Mouse (Mus musculus): ENCODE results near the gene Dctn5. TPM values are rescaled to one million over a fixed set of nuclear protein-coding genes. Genes with fewer than 3 reads are reported as not detected.

The Dctn5 gene
- polyA plus RNA-seq, 1 experiment = 80.2 TPM

DNA sequence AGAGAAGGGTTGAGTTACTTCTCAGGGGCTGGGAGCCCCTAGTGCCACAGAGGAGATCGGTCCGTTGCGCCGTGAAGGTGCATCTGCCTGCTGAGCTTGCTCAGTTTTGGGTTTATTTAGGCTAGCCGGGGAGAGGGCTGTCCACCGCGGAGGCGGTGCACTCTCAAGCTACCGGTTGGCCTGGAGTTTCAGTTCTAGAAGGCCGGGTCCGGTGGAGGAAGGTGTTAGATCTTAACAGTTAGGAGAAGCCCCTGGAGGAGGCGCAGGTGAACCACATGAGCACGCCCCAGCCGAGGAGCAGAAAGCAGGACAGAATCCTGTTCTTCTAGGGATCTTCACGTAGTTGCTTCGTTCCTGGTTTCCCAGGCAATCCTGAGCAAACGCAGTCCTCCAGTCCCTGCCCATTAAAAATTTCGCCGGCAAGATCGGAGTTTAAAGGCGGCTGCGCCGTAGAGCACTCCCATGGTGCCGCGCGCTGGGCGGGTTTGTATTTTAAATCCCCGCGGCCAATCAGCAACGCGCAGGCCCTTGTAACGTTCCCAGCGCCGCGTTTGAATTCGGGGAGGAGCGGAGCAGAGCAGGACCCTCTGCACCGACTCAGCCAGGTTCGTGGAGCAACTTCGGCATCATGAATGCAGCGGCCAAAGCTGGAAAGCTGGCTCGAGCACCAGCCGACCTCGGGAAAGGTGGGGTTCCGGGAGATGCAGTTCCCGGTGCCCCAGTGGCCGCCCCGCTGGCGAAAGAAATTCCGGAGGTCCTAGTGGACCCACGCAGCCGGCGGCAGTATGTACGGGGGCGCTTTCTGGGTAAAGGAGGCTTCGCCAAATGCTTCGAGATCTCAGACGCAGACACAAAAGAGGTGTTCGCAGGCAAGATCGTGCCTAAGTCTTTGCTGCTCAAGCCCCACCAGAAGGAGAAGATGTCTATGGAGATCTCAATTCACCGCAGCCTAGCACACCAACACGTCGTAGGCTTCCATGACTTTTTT is 26.4 kb downstream of the Dctn5 start, which contains the start of gene Plk1:
Gene Plk1, plus strand, starts transcription at position 525 of the 988 bp plus-strand sequence.
- Histone ChIP-seq H3K27ac (ENCODE audit: insufficient read depth, low read length) (peak within 1 kb of the TSS; percentile 67), H3K4me1 (ENCODE audit: control insufficient read depth, insufficient read depth, low read length) (peaks cover 9% of the 10 kb centered on the region; the same call in 1 of the 2 replicates), H3K4me3 (ENCODE audit: insufficient read depth, low read length) (peak within 1 kb of the TSS; percentile 89)
- TF ChIP-seq POLR2A (IDR thresholded peaks at IDR 0.05; ENCODE audit: low read depth, low read length) (peak; percentile 69), CTCF (IDR thresholded peaks at IDR 0.05; ENCODE audit: borderline replicate concordance, insufficient read depth, low read length) (no peak)

GRCm38 (mm10) chr7:122160037-122160436 is 27.2 kb downstream of the Dctn5 start:
- H3K27ac ChIP-seq (ENCODE audit: insufficient read depth, low read length) = no peak overlapping the region
- TF ChIP-seq POLR2A (IDR thresholded peaks at IDR 0.05; ENCODE audit: low read depth, low read length) (no peak), CTCF (IDR thresholded peaks at IDR 0.05; ENCODE audit: borderline replicate concordance, insufficient read depth, low read length) (no peak)

DNA sequence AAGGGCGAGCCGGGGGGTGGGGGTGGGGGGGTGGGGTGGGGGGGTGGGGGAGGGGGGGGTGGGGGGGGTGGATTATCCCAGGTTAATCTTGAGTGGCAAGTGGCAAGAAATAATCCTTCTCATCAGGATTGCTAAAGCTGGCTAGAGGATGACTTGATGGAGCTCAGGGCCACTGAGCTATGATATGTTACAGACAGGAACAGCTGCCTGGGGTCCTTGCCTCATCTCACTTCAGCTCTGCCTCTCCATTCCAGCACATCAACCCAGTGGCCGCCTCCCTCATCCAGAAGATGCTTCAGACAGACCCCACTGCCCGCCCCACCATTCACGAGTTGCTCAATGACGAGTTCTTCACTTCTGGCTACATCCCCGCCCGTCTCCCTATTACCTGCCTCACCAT is 30.9 kb downstream of the Dctn5 start:
- TF ChIP-seq CTCF (IDR thresholded peaks at IDR 0.05; ENCODE audit: borderline replicate concordance, insufficient read depth, low read length) (no peak), POLR2A (IDR thresholded peaks at IDR 0.05; ENCODE audit: low read depth, low read length) (no peak)

More at GRCm38 (mm10) chr7:122160037-122160436, 27.2 kb downstream of the Dctn5 start:
- Histone ChIP-seq H3K4me1 (ENCODE audit: control insufficient read depth, insufficient read depth, low read length) (peaks cover 9% of the 10 kb centered on the region; the same call in 1 of the 2 replicates), H3K4me3 (ENCODE audit: insufficient read depth, low read length) (peak overlapping the region; percentile 89)

DNA sequence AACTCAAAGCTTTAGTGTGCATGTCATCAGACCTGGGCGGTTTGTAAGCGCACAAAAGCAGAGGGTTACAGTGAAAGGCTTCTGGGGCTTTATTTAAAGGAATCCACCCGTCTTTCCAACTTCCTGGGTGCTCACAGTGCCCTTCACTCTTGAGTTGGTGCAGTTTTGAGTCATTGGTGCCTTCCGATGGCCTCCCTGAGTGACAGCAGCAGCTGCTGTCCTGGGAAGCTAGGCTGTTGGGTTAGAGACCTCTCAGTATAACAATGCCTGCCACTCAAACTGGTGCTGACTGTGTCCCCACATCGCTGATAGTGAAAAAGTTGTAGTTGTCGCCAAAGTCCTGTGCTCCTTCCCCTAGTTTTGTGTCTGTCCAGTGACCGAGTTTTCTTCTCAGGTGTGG is 34.4 kb downstream of the Dctn5 start:
- H3K4me1 ChIP-seq (ENCODE audit: control insufficient read depth, insufficient read depth, low read length) = no peaks in the 10 kb centered on the region
- H3K4me3 ChIP-seq (ENCODE audit: insufficient read depth, low read length) = no peak overlapping the region
- TF ChIP-seq POLR2A (IDR thresholded peaks at IDR 0.05; ENCODE audit: low read depth, low read length) = no peak
- no peak for TF ChIP-seq CTCF (IDR thresholded peaks at IDR 0.05; ENCODE audit: borderline replicate concordance, insufficient read depth, low read length)
- H3K27ac ChIP-seq (ENCODE audit: insufficient read depth, low read length) = no peak overlapping the region

More for the DNA sequence above, 30.9 kb downstream of the Dctn5 start:
- Histone ChIP-seq H3K4me1 (ENCODE audit: control insufficient read depth, insufficient read depth, low read length) (0 out of 2 replicates have a peak, but pooled peaks cover 4% of the 10 kb centered on the region), H3K4me3 (ENCODE audit: insufficient read depth, low read length) (no peak overlapping the region), H3K27ac (ENCODE audit: insufficient read depth, low read length) (no peak overlapping the region)

GRCm38 (mm10) chr7:122170705-122171104 is 37.9 kb downstream of the Dctn5 start:
- Histone ChIP-seq H3K27ac (ENCODE audit: insufficient read depth, low read length) (no peak overlapping the region), H3K4me3 (ENCODE audit: insufficient read depth, low read length) (no peak overlapping the region), H3K4me1 (ENCODE audit: control insufficient read depth, insufficient read depth, low read length) (no peaks in the 10 kb centered on the region)
- TF ChIP-seq POLR2A (IDR thresholded peaks at IDR 0.05; ENCODE audit: low read depth, low read length) (no peak), CTCF (IDR thresholded peaks at IDR 0.05; ENCODE audit: borderline replicate concordance, insufficient read depth, low read length) (no peak)

- Histone ChIP-seq H3K4me1 (ENCODE audit: control insufficient read depth, insufficient read depth, low read length) (no peaks in the 10 kb centered on the region), H3K4me3 (ENCODE audit: insufficient read depth, low read length) (no peak overlapping the region)
- TF ChIP-seq CTCF (IDR thresholded peaks at IDR 0.05; ENCODE audit: borderline replicate concordance, insufficient read depth, low read length) (no peak), POLR2A (IDR thresholded peaks at IDR 0.05; ENCODE audit: low read depth, low read length) (no peak)
These were observed 38.8 kb downstream of the Dctn5 start for GRCm38 (mm10) chr7:122171613-122172012.

DNA sequence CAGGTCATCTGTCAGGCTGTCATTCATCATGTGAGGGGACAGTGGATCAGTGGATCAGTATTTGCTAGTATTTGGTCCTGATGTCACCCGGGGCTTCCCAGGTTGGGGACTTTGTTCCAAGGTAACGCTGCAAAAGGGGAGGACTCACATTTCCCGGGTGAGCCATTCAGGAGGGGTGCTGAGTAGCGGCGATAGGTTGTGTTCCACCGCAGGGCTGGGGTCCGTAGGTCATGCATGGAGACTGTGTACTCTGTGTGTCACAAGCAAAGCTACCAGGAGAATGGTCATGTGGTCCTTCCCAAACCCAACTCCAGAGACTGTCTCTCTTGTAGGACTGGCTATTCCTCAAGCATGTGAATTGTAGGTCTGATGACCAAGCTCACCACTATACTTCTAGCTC is 47.9 kb downstream of the Dctn5 start:
- TF ChIP-seq CTCF (IDR thresholded peaks at IDR 0.05; ENCODE audit: borderline replicate concordance, insufficient read depth, low read length) = no peak
- no peak for TF ChIP-seq POLR2A (IDR thresholded peaks at IDR 0.05; ENCODE audit: low read depth, low read length)
- no peaks in the 10 kb centered on the region for H3K4me1 ChIP-seq (ENCODE audit: control insufficient read depth, insufficient read depth, low read length)
- no peak overlapping the region for H3K27ac ChIP-seq (ENCODE audit: insufficient read depth, low read length)
- H3K4me3 ChIP-seq (ENCODE audit: insufficient read depth, low read length) = no peak overlapping the region

More at GRCm38 (mm10) chr7:122171613-122172012, 38.8 kb downstream of the Dctn5 start:
- H3K27ac ChIP-seq (ENCODE audit: insufficient read depth, low read length) = no peak overlapping the region

DNA sequence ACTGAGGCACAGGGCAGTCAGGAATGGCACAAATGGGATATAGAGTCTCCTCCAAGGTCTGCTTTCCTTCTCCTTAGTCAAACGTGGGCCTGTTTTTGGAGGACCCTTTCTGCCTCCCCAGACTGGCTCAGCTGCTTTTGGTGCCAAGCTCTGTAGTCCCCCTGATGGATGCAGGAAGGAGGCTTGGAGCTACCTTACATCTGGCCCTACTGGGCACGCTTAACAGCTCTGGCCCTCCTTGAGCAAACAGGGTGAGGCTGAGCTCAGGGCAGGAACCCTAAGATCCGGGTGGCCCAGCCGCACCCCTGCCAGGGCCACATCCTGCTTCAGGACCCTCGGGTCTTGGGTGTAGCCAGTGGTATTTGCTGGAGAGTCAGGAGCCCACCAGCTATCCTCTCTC is 51.7 kb downstream of the Dctn5 start:
- Histone ChIP-seq H3K4me1 (ENCODE audit: control insufficient read depth, insufficient read depth, low read length) (no peaks in the 10 kb centered on the region), H3K27ac (ENCODE audit: insufficient read depth, low read length) (no peak overlapping the region), H3K4me3 (ENCODE audit: insufficient read depth, low read length) (no peak overlapping the region)
- TF ChIP-seq CTCF (IDR thresholded peaks at IDR 0.05; ENCODE audit: borderline replicate concordance, insufficient read depth, low read length) (no peak), POLR2A (IDR thresholded peaks at IDR 0.05; ENCODE audit: low read depth, low read length) (no peak)

- TF ChIP-seq CTCF (IDR thresholded peaks at IDR 0.05; ENCODE audit: borderline replicate concordance, insufficient read depth, low read length) = no peak
- TF ChIP-seq POLR2A (IDR thresholded peaks at IDR 0.05; ENCODE audit: low read depth, low read length) = no peak
- no peak within 1 kb of the TSS for H3K4me3 ChIP-seq (ENCODE audit: insufficient read depth, low read length)
These were observed 53.2 kb downstream of the Dctn5 start, which contains the start of gene Ern2 for GRCm38 (mm10) chr7:122186043-122186442. Gene Ern2, minus strand, starts transcription at chr7:122186207.

DNA sequence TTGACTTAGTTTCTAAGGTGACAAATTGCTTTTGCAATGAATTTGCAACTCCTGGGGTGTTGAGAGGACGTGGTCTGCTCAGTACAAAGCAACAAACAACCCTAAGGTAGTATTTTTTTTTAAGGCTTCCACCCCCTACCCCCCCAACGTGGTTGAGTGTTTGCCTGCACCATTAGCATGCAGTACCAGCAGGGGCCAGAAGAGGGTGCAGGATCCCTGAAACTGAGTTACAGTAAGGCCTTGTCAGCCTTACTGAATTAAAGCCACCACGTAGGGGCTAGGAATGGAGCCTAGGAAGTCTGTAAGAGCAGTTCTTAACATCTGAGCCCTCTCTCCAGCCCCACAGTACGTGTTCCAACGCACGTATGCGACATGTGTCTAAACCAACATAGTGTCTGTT is 56.6 kb downstream of the Dctn5 start:
- Histone ChIP-seq H3K4me3 (ENCODE audit: insufficient read depth, low read length) (no peak overlapping the region), H3K27ac (ENCODE audit: insufficient read depth, low read length) (no peak overlapping the region), H3K4me1 (ENCODE audit: control insufficient read depth, insufficient read depth, low read length) (no peaks in the 10 kb centered on the region)
- TF ChIP-seq POLR2A (IDR thresholded peaks at IDR 0.05; ENCODE audit: low read depth, low read length) (no peak), CTCF (IDR thresholded peaks at IDR 0.05; ENCODE audit: borderline replicate concordance, insufficient read depth, low read length) (peak; percentile 50; the same call in 1 of the 2 replicates)

More at GRCm38 (mm10) chr7:122186043-122186442, 53.2 kb downstream of the Dctn5 start, which contains the start of gene Ern2:
- Histone ChIP-seq H3K4me1 (ENCODE audit: control insufficient read depth, insufficient read depth, low read length) (no peaks in the 10 kb centered on the region), H3K27ac (ENCODE audit: insufficient read depth, low read length) (no peak within 1 kb of the TSS)

Data from embryonic fibroblast, embryonic 13.5 days (primary cell).